Mouse (Mus musculus): Measurements from ENCODE around the gene Mak.

Mak gene

DNA sequence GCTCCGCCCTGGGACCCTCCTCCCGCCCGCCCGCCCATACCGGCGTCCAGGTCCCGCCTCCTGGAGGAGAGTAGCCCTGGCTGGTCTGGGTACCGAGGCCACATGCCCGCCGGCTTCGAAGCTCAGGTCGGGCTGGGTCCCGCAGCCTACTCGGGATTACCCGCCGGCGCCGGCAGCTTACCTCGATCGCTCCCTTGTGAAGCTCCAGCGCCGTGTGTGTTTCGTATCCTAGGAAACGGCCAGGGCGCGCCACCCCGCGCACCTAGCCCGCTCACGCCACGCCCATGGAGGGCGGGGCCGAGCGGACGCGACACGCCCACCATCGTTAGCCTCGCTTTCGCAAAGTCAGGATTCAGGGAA is at the start of gene Mak:
TSS of gene Mak (minus strand) at position 286 of the 360 bp plus-strand sequence.
- peak; percentile 89 for DNase-seq (ENCODE audit: low read depth, low spot score)

DNA sequence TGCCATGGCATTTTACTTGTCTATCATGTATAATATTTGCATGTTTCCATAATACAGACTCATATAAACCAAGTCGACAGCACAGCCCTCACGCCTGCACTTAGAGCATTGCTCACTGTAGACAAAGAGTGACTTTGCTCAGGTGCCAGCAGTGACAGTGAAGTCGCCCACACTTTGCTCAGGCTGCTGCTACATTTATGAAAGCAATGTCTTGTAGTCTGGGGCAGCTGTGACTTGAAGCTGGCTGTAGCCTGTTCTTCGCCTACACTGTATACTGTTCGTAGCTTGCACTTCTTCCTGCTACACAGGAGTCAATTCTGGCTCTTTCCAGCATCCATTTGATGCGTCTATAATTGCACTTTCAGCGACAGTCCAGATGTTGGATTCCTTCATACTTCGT is 49.6 kb upstream of the Mak start:
- no peak for DNase-seq (ENCODE audit: low read depth, low spot score)

DNA sequence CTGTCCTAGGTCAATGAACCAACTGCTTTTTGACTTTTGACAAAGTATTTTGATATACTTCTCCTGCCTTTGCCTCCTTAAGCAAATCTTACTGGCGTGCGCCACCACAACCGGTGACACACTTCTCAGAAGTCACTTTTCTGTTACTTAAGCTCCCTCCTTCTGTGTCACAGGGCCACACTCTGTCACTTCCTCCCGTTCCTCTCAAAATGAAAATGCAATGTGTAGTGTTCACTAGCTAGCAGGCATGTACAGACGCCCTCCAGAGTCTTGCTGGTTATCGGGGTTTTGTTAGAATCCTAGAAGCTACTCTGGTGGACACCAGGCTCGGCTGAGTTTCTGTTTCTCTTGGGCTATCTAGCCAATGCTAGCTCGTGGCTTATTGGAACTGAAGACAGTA is 48.8 kb upstream of the Mak start:
- DNase-seq (ENCODE audit: low read depth, low spot score) = no peak

- DNase-seq (ENCODE audit: low read depth, low spot score) = no peak
Measured at GRCm38 (mm10) chr13:41123666-41124225, 44.2 kb upstream of the Mak start.

DNA sequence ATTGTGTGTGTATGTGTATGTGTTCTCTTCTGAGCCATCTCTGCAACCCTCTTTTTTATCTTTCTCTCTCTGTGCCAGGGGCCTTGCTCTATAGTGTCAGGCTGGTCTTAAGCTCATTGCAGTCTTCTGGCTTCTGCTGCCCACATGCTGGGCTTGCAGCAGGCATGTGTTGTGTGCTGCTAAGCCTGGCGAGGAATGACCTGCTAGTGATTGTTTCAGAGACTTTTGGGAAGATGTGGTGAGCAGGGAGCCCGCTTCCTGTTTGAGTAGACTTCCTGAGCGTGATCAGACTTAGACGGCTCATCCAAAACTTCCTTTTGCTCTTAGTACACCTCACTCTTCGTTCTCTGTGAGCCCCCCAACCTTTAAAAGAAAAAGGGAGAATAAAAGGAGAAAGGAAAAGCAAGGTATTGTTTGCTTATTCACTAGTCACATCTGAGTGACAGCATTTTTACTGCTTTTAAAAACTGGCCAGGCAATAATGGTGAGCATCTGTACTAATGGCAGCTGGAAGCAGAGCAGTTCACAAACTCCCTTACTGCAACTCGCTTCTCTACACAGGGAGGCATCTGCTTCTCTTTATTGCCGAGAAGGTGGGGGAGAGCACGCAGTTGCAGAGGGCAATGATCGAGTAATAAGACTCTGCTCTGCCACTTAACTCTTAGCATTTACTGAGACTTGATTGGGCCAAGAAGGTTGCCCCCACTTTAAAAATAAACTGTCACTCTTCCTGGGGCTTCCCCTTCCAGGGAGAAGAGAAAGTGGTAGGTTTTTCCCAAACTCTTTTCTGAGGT is 39.8 kb upstream of the Mak start:
- no peak for DNase-seq (ENCODE audit: low read depth, low spot score)

DNA sequence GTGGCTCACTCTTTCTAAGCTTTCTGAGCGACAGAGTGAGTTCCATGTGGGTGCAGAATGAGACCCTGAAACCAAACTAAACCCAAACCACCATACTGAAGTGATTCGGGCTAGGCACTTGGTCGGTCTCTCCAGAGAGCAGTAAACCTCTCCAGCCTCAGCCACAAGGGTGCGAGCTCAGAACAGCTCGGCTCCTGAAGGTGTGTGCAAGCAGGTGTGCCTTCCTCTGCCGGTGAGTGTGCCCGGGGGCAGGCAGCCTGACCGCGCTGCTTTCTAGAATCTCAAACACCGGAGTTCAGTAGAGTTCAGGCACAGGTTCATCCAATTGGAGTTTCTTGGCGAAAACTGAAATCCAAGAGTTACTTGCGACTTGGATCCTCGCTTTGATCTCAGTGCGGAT is 34.4 kb upstream of the Mak start, which contains the start of gene Sycp2l:
TSS of gene Sycp2l (plus strand) at position 368 of the 400 bp plus-strand sequence.
- peak; percentile 40 for DNase-seq (ENCODE audit: low read depth, low spot score)

DNA sequence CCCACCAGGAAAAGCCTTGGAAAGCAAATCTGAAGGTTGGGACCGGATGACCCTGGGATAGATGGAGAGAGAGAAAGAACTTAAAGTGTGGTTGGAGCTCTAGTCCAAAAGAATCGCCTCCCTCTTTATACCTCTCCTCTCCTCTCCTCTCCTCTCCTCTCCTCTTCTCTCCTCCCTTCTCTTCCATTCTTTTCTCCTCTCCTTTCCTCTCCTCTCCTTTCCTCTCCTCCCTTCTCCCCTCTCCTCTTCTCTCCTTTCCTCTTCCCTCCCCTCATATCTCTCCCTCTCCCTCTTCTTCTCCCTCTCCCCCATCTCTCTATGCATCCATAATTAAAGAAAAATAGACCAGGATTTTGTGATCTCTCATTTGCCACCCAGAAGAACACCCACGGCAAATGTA is 31.4 kb upstream of the Mak start, which contains the start of gene Gcm2:
TSS of gene Gcm2 (minus strand) at position 101 of the 400 bp plus-strand sequence.
- no peak for DNase-seq (ENCODE audit: low read depth, low spot score)

DNA sequence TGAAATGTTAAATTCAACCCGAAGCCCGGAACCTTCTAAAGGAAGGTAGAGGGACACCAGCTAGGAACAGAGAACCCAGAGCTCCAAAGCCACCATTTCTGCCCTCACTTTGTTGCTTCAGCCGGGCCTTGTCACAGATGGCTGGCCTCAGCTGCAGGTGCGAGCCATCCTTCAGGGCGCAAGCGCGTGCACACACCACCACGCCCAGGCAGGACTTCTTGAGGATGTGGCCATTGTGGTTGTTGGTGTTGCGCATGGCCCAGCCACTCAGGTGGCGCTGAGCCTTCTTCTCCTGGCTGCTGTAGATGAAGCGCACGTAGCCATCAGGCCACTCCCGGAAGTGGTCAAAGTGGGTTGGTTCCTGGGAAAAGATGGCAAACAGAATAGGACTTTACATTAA is 26.0 kb upstream of the Mak start:
- DNase-seq (ENCODE audit: low read depth, low spot score) = no peak

GRCm38 (mm10) chr13:41103841-41104525 is 24.5 kb upstream of the Mak start:
- no peak for DNase-seq (ENCODE audit: low read depth, low spot score)

DNA sequence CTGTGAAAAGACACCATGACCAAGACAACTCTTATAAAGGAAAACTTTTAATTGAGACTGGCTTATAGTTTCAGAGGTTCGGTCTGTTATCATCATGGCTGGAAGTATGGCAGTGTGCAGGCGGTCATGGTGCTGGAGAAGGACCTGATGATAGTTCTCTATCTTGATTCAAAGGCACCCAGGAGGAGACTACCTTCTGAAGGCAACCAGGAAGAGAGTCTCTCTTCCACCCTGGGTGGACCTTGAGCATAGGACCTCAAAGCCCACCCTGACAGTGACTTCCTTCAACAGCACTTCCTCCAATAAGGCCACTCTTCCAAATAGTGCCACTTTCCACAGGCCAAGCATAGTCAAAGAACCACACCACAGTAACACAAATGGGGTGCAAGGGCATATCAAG is 20.5 kb upstream of the Mak start:
- DNase-seq (ENCODE audit: low read depth, low spot score) = no peak

- no peak for DNase-seq (ENCODE audit: low read depth, low spot score)
Measured at GRCm38 (mm10) chr13:41098325-41098724, 18.8 kb upstream of the Mak start.

DNA sequence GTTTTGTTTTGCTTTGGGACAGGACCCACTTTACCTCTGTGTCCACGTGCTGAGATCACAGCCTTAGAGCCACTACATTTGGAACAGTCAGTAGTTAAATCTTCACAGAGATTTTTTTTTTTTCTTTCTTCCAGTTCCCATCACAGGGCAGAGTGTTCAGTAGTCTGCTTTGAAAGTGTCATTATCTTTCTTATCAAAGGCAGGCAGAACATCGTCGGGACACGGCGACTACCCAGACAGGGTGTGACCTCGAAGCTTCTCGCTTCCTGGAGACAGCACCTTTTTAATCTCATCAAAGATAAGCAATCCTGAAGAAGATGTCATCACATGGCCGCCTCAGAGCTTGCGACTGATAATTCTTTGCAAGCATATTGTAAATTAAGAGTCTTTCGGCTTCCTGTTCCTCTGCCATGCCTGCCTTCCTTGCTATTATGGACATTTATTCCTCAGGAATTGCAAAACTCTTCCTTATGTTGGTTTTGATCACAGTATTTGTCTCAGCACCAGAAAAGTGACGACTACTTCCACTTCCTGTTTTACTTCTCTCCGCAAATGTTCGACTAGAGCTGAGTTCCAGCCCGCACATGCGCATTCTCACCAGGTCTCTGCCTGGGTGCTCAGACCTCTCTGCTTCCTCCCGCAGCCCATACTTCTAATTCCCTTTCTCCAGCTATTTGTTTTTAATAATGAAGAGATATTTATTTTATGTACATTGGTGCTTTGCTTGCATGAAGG is 18.0 kb upstream of the Mak start:
- DNase-seq (ENCODE audit: low read depth, low spot score) = no peak

GRCm38 (mm10) chr13:41094160-41094559 is 14.7 kb upstream of the Mak start:
- no peak for DNase-seq (ENCODE audit: low read depth, low spot score)

- peak; percentile 68 for DNase-seq (ENCODE audit: low read depth, low spot score)
Measured at GRCm38 (mm10) chr13:41091271-41091670, 11.8 kb upstream of the Mak start.

- peak; percentile 61 for DNase-seq (ENCODE audit: low read depth, low spot score)
Measured at GRCm38 (mm10) chr13:41088746-41089145, 9.2 kb upstream of the Mak start.

- peak; percentile 41 for DNase-seq (ENCODE audit: low read depth, low spot score)
Measured at GRCm38 (mm10) chr13:41085140-41085539, 5.6 kb upstream of the Mak start.

- DNase-seq (ENCODE audit: low read depth, low spot score) = no peak
Measured at GRCm38 (mm10) chr13:41084521-41084920, 5.0 kb upstream of the Mak start.

DNA sequence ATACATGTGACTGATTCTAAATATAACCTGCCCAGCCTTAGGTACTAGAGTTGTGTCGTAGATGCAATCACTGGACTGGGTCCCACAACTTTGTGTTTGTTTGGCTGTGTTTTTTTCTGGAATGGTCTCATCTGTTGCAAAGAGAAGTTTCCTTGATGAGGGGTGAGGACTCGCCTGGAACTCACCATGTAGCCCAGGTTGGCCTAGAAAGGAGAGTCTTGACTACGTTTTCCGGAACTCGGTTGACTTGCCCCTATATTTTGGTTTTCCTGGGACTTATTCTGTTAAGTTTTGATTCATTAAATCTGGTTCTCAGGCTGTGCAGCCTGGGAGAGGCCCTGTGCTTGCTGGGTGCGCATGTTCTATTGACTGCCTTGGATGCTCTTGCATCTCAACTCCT is 1.2 kb upstream of the Mak start:
- DNase-seq (ENCODE audit: low read depth, low spot score) = no peak

DNA sequence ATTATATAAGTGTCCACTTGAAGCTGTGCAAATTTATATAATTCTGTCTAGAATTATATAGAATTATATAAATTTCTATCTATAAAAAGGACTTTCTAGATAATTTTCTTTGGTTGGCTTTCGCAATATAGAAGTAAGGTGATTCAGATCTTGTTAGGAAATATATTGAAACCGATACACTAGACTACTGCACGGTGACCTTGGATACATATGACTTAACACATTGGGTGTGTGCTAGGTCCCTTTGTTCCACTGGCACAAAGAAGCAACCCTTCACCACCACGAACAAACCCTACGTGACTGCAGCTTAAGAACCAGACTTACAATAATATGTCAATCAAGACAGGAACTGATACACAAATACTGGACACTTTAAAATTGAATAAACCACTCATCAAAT is 353 bp upstream of the Mak start:
- no peak for DNase-seq (ENCODE audit: low read depth, low spot score)

DNA sequence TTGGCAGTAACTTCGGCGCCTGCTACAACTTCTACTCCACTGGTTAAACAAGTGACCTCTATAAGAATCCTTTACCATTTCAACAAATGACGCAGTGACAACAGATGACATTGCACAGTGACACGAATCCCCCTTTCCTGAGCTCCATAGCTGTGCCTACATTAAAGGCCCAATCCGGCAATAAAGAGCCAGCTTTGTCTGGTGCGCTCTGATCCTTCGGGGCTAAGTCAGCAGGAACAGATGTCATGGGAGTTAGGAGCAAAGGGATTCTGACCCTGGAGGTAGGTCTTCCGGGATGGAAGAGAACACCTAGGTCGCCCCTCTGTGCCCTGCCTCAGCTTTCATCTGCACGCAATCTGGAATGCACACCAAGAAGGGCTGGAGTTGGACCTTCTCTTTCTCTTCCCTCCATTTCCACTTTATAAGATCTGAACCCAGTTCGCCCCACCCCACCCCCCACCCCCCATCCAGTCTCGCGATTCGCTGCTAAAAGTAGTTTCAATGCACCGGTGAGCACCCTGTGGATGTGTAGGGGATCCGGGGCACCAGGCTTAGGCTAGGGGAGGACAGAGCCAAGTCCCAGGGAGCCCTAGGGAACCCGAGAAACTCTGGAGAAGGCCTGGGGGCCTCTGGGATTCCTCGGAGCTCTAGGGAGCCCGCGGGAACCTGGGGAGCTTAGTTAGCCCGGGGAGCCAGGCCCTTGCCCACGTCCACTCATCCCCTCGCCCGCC is 651 bp downstream of the Mak start:
- peak; percentile 11 for DNase-seq (ENCODE audit: low read depth, low spot score)

GRCm38 (mm10) chr13:41077921-41078320 is 1.6 kb downstream of the Mak start:
- DNase-seq (ENCODE audit: low read depth, low spot score) = no peak
